Mouse (Mus musculus) kidney, adult 2 months (tissue): Measurements from ENCODE around the gene Dnajc17.

Source experiments
- CTCF ChIP-seq: fragments of 200-500 bp; conservative IDR thresholded peaks from 2 replicates; pipeline ENCODE4 v1.5.1; 2011; ENCODE audit warnings: low read depth, mild to moderate bottlenecking, control low read depth, low read length, moderate library complexity, mixed read lengths; ENCODE audit not compliant: insufficient read depth, insufficient read length
- POLR2A ChIP-seq: fragments of 200-500 bp; IDR thresholded peaks from one replicate; pipeline ENCODE4 v1.6.1; 2011; ENCODE audit warnings: low read depth, low read length, control low read depth

GRCm38 (mm10) chr2:119197493-119197892 is 11.1 kb downstream of the Dnajc17 start:
- TF ChIP-seq POLR2A, result no peak
- no peak for TF ChIP-seq CTCF
